Mouse (Mus musculus) heart, postnatal 0 days (tissue): Measurements from ENCODE around the gene Zcchc14.

Experiments used
- CTCF ChIP-seq: IDR thresholded peaks from 2 replicates; pipeline ENCODE4 v1.5.1; 2016; ENCODE audit warnings: antibody characterized with exemption, control low read depth, low read depth
- EP300 ChIP-seq: IDR thresholded peaks from 2 replicates; pipeline ENCODE4 v1.6.1; 2016; ENCODE audit warnings: antibody characterized with exemption, low read depth

DNA sequence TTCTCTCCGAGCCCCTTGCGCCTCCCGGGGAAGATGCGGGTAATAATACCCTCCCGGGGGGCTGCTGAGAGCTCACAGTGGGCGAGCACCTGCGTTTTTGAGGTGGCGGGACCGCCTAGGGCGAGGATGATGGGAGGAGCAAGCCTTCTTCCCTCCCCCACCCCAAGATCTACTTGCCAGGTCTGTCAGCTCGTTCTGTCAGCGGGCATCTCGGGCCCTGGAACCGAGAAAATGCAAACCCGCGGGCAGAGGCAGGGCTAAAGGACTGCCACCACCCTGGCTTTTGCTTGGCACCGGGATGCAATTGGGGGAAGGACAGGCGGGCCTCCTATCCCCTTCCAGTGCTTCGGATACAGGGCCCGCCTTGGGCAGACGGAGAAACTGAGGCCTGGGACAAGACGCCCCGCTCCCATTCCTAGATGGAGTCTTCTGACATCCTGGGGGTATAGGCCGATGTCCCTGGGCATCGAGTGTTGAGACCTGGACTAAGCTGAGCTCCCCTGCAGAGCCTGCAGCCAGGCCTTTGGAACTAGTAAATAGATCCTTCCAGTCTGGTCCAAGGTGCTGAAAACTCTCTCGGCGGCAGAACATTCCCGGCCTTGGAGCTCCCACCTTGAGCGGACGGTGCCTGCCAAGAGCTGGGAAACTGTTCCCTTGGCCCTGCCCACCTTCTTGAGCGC is 779 bp upstream of the Zcchc14 start:
- TF ChIP-seq CTCF: no peak
- TF ChIP-seq EP300: no peak
